Mouse (Mus musculus) thymus, adult 2 months (tissue): ENCODE data around the gene Hvcn1.

Source experiments
- CTCF ChIP-seq: fragments of 200-500 bp; IDR thresholded peaks from 2 replicates; pipeline ENCODE4 v1.5.1; 2012; ENCODE audit warnings: mild to moderate bottlenecking, control low read depth, low read length, moderate library complexity, borderline replicate concordance; ENCODE audit not compliant: control insufficient read depth, poor library complexity, insufficient read depth; ENCODE audit errors: extremely low read depth
- POLR2A ChIP-seq: fragments of 200-500 bp; IDR thresholded peaks from 2 replicates; pipeline ENCODE4 v1.6.1; 2012; ENCODE audit warnings: mild to moderate bottlenecking, low read length, control low read depth, moderate library complexity; ENCODE audit not compliant: control insufficient read depth, poor library complexity, insufficient read depth; ENCODE audit errors: extremely low read depth

DNA sequence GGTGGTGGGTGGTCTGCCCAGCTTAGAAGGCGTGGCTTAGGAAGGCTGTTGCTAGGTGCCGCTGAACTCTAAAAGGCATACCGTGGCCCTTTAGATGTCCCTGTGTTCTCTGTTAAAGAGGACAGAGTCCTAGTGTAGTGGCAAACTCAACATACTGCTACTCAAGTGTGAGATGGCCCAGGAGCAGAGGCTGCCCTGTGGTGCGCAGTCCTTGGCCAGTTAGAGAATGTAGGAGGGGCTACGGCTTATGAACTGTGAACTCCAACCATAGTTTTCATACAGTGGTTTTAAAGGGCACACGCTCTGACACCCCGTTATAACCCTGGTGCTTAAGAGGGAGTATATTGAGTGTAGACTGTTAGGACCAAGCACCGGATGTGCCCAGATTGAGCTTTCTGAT, 35.5 kb upstream of the Hvcn1 start:
- no peak for TF ChIP-seq CTCF
- TF ChIP-seq POLR2A, result no peak
